Mouse (Mus musculus) brain, embryonic 18.5 days (tissue): ENCODE results near the gene Pagr1a.

ENCODE experiments used
- DNase-seq: peaks from one replicate; pipeline ENCODE4 v3.0.0-alpha.2; 2012; ENCODE audit warnings: low read depth, low spot score

Pagr1a gene

DNA sequence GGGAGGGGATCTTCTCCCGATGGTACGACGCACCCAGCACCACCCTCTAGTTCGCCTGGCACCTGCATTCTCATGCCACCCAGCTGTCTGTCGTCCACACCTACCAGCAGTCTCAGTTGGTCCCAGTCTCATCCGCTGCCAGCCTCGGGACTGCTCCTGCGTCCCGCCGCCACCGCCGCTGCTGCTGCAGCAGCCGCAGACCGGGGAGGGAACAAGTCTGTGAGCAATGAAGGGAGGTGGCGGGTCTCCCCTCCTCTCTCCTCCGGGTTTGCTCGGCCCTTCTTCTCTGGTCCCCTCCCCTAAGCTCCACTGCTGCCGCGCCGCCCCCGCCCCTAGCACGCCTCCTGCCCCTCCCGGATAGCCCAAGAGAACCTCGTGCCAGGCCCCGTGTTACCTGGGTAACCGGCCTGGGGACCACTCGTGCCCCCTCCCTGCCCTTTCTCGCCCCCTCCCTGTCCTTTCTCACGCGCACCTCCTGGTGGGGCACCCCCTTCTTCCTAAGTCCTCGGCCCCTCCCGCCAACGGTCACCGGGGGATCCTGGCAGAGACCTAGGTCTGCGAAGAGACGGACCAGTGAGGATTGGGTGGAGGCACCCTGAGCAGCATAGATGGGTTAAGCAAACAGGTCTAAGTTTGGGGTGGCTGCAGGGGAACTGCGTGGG, 3.9 kb upstream of the Pagr1a start, which contains the start of the genes Gm42742 and Prrt2:
Gene Gm42742 (minus strand): TSS at position 197 of the 662 bp plus-strand sequence.
Gene Prrt2 (minus strand): TSS at position 311 of the 662 bp plus-strand sequence.
- no peak for DNase-seq

DNA sequence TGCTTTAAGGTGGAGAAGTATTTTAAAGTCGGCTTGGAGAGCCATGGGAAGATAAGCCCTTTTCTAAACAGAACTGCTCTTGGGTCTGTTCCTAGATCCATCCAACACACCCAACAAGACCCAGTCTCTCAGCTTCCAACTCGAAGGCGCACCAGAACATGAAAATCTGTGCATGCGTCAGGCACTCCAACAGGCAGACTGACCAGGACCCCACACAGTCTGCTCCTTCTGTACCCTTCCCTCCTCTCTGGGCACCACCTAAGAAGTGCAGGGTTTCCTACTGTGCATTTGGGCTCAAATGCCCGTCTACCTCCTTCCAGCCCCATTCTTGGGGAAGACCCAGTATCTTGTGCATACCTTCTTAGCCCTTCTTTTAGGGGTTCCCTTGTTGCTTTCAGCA, 3.3 kb upstream of the Pagr1a start:
- no peak for DNase-seq

GRCm38 (mm10) chr7:127020031-127020430, 2.9 kb upstream of the Pagr1a start:
- DNase-seq = no peak

DNA sequence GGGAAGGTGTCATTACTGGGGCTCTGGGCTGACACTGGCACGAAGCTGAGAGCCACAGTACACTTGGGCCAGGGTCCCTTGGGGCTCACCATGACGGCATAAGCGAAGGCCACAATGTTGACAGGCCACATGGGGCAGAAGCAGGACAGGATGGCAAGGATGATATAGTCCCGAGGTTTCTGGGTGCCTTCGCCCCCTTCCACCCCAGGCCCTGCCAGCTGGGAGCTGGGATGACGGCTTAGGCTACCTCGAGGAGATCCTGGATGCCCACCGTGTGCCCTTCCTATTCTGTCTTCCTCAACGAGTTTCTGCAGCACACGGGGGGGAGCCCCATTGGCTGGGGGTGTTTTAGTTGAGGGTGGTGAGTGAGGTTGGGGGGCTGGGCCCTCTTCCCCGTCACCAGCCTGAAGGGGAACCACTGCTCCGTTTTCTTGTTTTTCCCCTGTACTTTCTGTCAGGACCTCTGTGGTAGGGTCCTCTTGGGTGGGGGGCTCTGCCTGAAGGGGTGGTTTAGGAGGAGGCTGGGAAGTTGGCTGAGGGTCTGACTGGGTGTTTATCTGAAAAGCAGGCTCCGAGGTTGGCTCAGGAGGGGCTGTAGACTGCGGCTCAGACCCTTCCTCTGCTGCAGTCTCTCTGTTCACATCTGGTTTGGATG, 2.3 kb upstream of the Pagr1a start:
- no peak for DNase-seq

- no peak for DNase-seq
Measured at GRCm38 (mm10) chr7:127018416-127019305, 1.5 kb upstream of the Pagr1a start.

DNA sequence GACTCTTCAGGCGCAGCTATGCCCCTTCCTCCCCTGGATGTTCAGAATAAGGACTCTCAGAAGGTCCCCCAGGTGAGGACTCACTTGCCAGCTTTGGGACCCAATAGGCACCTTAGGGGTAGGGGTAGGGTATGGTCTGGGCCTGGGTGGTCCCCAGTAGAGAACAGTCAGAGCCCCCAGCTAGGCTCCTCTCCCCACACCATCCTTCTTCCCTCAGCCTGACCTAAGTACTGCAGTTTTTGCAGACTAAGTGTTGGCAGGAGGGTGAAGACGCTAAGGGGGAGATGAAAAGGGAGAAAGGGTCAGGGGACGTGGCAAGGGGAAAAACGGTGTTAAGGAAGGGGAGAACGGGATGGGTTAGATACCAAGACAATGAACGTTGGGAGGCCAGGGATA, 796 bp upstream of the Pagr1a start:
- DNase-seq = no peak

GRCm38 (mm10) chr7:127016486-127016938, 640 bp downstream of the Pagr1a start:
- no peak for DNase-seq

DNA sequence TGATC, 869 bp downstream of the Pagr1a start, which contains the start of gene Pagr1b:
Gene Pagr1b (minus strand): TSS at position 4 of the 5 bp plus-strand sequence.
- no peak for DNase-seq

DNA sequence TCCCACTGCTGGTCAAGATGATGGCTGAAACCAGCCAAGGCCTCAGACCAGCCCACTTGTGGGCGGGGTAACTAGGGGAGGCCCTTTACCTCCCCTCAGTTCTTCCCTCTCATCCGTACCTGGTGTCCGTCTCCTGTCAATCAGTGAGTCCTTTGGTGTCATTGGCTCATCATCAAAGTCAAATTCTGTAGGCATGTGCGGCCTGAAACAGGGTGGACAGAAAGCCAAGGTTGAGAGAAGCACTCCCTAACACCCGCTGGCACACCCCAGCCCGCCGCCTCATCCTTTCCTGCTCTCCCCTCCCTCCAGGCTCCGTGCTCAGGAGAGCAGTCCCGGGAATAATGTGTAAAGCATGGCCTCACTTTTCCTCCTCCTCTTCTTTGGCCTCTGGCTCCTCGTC, 1.1 kb downstream of the Pagr1a start:
- no peak for DNase-seq

- DNase-seq = no peak
Measured at GRCm38 (mm10) chr7:127014993-127015392, 2.2 kb downstream of the Pagr1a start.

DNA sequence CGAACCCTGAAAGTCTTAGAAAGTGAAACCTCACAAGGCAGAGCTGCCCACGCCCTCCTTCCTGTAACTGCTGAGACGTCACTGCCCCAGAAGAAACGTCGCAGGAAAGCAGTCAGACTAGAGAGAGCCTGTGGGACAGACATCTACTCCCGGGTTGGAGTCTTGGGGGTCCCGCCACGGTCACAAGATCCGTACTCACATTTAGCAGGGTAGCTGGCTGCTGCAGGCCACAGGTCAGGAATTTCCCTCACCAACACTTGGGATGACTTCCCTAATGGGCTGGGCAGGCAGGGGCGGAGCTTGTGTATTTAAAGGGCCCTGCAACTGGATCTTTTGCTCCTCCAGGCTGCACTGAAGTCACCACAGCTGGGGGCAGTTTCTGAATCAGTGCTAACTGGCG, 2.8 kb downstream of the Pagr1a start, which contains the start of gene Mvp:
Gene Mvp (minus strand): TSS at position 302 of the 400 bp plus-strand sequence.
- no peak for DNase-seq

DNA sequence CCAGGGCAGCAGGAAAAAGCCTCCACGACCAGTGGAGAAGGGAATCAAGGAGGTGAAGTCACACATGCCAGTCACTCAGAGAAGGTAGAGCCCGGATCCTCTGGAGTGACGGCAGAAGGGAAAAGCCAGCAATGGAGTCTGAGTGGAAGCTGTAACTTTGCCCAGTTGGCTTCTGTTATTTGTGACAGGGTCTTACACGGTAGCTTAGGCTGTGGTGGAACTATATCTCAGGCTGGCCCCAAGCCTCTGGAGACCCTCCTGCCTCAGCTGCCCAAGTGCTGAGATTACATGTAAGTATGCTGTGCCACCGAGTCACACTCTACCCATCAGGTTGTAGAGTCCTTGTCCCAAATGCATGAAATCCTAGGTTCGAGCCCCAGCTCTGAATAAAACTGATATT, 3.8 kb downstream of the Pagr1a start:
- no peak for DNase-seq

DNA sequence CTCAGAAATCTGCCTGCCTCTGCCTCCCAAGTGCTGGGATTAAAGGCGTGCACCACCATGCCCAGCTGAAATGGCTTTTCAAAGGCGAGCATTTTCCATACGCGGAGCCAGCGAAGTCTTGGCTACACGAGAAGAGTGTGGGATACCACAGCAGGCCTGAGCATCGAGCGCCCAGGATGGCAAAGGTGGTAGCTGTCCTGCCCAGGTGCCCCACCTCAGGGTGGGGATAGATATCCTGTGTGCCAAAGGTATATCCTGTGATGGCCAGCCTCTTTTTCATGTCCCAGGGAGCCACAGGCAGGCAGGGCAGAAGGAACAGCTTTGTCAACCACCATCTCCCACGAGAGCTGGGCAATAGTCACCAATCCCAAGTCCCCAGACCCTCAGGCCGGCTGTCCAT, 4.3 kb downstream of the Pagr1a start:
- DNase-seq = no peak

- DNase-seq = no peak
Measured at GRCm38 (mm10) chr7:127012374-127012773, 4.8 kb downstream of the Pagr1a start.

GRCm38 (mm10) chr7:127011717-127012116, 5.4 kb downstream of the Pagr1a start:
- DNase-seq = no peak

DNA sequence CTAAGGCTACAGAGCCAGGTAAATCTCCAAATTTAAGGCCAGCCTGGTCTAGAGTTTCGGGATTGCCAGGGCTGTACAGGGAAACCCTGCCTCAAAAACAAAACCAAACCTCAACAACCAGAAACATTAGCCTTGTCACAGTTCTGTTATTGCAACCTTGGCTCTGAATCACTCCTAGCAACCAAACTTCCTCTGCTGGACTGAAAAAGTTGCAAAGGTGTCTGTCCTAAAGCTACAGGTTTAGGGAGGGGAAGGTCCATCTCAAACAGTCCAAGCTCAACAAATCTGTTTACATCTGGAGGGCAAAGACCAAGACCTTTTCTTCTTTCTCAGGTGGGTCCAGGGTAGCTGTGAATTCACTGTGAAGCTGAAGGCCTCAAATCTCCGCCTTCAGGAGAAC, 6.1 kb downstream of the Pagr1a start:
- no peak for DNase-seq

DNA sequence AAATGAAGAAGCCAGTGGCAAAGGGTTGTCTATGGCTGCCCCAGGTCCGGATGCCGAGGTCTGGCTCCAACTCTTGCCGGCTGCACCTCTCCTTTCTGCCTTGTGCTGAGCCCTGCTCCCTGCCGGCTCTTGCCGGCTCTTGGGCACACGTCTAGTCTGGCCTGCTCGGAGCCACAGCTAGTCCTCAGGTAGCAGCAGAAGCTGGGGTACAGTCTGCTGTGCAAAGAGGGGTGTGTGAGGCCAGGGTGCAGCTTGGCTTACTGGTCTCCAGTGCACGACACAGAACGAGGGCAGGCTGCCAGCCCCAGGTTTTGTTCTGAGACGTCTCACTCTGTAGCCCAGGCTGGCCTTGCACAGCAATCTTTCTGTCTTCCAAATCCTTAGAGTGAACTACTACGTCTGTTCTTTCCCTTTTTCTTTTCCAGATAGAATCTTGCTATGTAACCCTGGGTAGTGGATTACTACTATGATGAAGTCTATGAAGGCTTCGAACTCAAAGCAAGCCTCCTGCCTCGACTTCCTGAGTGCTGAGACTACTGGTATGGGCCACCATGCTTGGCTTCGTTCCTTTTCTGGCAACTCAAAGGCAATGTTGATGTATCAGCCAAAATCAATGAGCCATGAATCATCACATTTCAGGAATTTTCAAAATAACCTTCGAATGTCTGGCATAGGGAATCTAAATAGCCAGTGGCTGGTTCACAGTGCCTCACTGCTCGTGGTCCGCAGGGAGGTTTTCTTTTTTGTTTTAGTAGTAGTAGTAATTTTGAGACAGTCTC, 7.7 kb downstream of the Pagr1a start:
- DNase-seq = no peak

DNA sequence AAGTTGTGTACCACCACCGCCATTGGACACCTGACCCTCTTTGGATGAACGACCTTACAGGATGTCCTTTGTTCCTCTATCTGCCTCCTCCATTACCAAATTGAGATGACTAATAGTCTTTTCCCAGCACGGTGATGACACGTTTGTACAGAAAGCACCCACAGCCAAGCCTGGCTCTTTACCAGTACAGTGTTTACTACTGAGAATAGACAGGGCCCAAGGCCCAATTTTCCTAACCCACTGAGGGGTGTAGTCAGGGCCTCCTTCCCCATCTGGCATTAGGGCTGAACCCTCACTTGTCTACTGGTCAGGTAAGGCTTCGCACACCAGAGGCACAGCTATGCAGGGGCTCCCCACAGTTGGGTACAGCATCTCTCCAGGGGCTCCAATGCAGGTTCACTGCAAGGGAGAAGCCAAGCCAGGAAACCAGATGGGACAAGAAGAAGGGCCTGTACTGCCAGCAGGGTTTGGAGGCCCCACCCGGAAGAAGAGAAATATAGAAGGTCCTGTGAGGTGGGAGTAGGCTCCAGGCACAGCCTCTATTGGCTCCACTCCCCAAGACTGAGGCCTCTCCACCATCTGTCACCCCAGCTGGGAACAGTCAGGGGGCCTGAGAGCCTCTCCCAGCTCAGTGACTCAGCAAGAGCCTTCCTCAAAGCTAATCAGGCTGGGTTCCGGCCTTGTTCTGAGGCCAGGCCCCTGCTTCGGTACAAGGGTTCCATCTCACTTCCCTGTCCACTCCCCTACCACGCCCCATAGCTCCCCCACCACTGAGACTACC, 8.7 kb downstream of the Pagr1a start:
- no peak for DNase-seq

DNA sequence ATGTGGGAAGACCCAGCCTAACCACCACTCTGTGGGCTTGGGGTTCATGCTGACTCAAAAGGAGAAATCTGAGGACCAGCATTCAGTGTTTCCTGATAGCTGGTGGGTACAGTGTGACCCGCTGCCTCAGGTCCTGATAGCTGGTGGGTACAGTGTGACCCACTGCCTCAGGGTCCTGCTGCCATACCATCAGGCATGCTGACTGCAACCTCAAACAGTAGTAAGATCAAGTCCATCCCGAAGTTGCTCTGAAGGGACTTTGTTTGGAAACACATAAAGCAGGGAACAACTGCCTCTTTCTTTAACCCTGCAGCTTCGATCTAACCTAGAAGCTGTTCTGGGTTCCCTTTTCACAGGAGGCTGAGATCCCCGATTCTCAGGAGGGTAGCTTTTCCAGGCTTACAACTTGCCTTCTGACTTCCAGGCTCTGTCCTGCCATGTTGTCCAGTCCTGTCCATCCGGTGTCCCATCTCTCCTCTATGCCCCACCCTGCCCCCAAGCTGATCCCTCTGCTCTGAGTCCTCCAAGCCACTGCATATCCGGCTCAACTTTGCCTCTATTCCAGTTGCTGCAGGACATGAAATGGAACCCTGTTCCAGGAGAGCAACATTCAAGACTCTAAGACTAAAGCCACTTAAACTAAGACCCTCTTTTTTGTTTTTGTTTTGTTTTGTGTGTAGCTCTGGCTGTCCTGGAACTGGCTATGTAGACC, 9.7 kb downstream of the Pagr1a start:
- no peak for DNase-seq

- DNase-seq = no peak
Measured at GRCm38 (mm10) chr7:127004122-127004875, 12.9 kb downstream of the Pagr1a start.
